Mouse (Mus musculus) embryonic facial prominence, embryonic 11.5 days (tissue): ENCODE data around the gene Tmem259. TPM values are rescaled to one million over a fixed set of nuclear protein-coding genes. Genes with fewer than 3 reads are reported as not detected.

ENCODE experiments used
- ATAC-seq: fragments of 200-750 bp; cut with Nextera tagmentation; replicated peaks from 2 replicates; pipeline ENCODE4 v1.8.0; 2017; ENCODE audit warnings: low read depth; ENCODE audit not compliant: insufficient number of reproducible peaks, low FRiP score, low TSS enrichment
- DNase-seq: peaks from one replicate; pipeline ENCODE4 v3.0.0-alpha.2; 2015; ENCODE audit warnings: low spot score
- H3K27ac ChIP-seq: fragments of 300-500 bp; sonication (generic); replicated peaks from 2 replicates; pipeline ENCODE4 v1.5.1; 2014; ENCODE audit warnings: mild to moderate bottlenecking, low read depth, low read length, control low read depth
- H3K27me3 ChIP-seq: fragments of 300-500 bp; sonication (generic); 2 replicates; pipeline ENCODE4 v1.6.1; 2014; ENCODE audit warnings: mild to moderate bottlenecking, low read length, moderate library complexity, mixed read lengths; ENCODE audit not compliant: control insufficient read depth, insufficient read depth
- H3K36me3 ChIP-seq: fragments of 300-500 bp; sonication (generic); replicated peaks from 2 replicates; pipeline ENCODE4 v1.6.1; 2014; ENCODE audit warnings: low read depth, mild to moderate bottlenecking, low read length, moderate library complexity, mixed read lengths; ENCODE audit not compliant: control insufficient read depth, insufficient read depth
- H3K4me1 ChIP-seq: fragments of 300-500 bp; sonication (generic); 2 replicates; pipeline ENCODE4 v1.6.1; 2014; ENCODE audit warnings: low read length, mixed read lengths; ENCODE audit not compliant: control insufficient read depth, insufficient read depth
- H3K4me2 ChIP-seq: fragments of 300-500 bp; sonication (generic); 2 replicates; pipeline ENCODE4 v1.6.1; 2014; ENCODE audit warnings: low read depth, mild to moderate bottlenecking, control low read depth, low read length, moderate library complexity
- H3K4me3 ChIP-seq: fragments of 300-500 bp; sonication (generic); 2 replicates; pipeline ENCODE4 v1.5.1; 2014; ENCODE audit warnings: low read depth, low read length, control low read depth
- H3K9ac ChIP-seq: fragments of 300-500 bp; sonication (generic); replicated peaks from 2 replicates; pipeline ENCODE4 v1.6.1; 2014; ENCODE audit warnings: mild to moderate bottlenecking, control low read depth, low read length
- H3K9me3 ChIP-seq: fragments of 300-500 bp; sonication (generic); replicated peaks from 2 replicates; pipeline ENCODE4 v1.6.1; 2016; ENCODE audit warnings: mild to moderate bottlenecking, low read length, inconsistent platforms, mixed read lengths; ENCODE audit not compliant: control insufficient read depth
- WGBS: fragments of 180-500 bp; shearing (Covaris S2); extraction: QIAGEN DNeasy Blood & Tissue Kit; methylation state at CpG from one replicate; pipeline ENCODE4 v1.1.7; 2014; 5-methylcytosine and 5-hydroxymethylcytosine counted together
- polyA plus RNA-seq: library from polyadenylated mRNA; unstranded; fragments of >200 nt; fragmentation: Nextera tagmentation; extraction: Ambion mirVana; gene quantifications from 2 replicates; pipeline ENCODE4 v1.2.1, GENCODE M21; 2014

Tmem259 gene
- polyA plus RNA-seq, 1 experiment from 2014 or later, result 13.4 TPM

DNA sequence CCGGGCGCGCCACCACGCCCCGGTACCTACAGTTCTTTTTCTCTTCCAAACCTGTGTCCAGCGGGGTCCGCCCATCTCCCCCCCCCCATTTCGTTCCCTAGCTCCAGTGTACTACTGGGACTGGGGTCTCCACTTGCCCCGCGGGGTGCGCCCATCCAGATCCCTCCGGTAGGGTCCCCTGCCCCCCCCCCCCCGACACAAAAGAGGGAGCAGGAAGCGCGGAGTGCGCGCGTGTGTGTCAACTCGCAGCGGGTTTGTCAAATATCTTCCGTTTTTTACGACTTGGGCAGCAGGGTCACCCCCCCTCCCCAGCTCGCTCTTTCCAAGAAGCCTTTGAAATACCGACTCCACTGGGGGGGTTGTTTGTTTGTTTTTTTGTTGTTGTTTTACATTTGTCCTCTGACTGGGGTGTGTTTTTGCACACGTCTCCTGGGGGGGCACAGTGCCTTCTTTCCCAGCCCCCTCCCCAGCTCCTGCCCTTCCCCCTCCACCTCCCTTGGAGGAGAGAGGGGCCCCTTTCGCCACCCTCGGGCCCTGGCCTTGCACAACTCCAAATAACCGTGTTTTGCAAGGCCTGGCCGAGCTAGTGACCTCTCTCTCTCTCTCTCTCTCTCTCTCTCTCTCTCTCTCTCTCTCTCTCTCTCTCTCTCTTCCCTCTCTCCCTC, 56.0 kb downstream of the Tmem259 start:
- under 1% methylated on average over 24 of the region's 29 CpGs for WGBS
- DNase-seq (peak; percentile 61), ATAC-seq (no peak)
- Histone ChIP-seq H3K27ac (peak overlapping the region; percentile 84), H3K27me3 (peaks cover 2% of the 10 kb centered on the region; the same call in 1 of the 2 replicates), H3K9me3 (no peaks in the 10 kb centered on the region), H3K4me1 (peaks cover 18% of the 10 kb centered on the region; the same call in 1 of the 2 replicates), H3K4me2 (peak overlapping the region; percentile 68), H3K36me3 (no peaks in the 10 kb centered on the region; the same call in 1 of the 2 replicates), H3K9ac (peak overlapping the region; percentile 84), H3K4me3 (peak overlapping the region; percentile 72)

DNA sequence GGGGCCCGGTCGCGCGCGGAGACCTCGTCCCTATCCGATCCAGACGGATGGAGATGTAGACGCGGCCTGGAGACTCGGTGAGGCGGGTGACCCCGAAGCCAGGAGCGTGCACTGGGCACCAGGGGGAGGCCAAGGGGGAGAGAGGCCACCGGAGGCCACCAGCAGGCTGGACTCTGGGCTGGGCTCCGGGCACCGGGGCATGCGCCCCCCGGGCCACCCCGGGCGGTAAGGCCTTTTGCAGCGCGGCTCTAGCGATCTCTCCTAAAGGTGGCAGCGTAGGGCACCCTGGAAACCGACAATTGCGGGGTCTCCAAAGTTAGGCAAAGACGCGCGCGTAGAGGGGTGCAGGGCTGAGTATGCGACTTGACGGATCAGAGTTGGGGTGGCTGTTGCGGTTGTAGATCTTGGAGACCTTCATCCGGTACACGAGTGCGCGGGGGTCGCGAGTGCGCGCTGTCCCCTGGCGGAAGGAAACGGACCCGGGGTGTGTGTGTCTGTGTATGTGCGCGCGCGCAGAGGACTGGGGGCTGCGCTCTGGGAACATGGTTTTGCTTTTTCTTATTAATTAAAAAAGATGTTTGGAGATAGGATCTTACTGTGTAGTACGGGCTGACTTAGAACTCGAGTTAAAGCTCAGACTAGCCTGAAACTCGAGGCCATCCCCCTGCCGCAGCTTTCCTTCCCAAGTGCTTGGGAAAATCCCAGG, 56.7 kb downstream of the Tmem259 start:
- peak; percentile 40 for ATAC-seq

DNA sequence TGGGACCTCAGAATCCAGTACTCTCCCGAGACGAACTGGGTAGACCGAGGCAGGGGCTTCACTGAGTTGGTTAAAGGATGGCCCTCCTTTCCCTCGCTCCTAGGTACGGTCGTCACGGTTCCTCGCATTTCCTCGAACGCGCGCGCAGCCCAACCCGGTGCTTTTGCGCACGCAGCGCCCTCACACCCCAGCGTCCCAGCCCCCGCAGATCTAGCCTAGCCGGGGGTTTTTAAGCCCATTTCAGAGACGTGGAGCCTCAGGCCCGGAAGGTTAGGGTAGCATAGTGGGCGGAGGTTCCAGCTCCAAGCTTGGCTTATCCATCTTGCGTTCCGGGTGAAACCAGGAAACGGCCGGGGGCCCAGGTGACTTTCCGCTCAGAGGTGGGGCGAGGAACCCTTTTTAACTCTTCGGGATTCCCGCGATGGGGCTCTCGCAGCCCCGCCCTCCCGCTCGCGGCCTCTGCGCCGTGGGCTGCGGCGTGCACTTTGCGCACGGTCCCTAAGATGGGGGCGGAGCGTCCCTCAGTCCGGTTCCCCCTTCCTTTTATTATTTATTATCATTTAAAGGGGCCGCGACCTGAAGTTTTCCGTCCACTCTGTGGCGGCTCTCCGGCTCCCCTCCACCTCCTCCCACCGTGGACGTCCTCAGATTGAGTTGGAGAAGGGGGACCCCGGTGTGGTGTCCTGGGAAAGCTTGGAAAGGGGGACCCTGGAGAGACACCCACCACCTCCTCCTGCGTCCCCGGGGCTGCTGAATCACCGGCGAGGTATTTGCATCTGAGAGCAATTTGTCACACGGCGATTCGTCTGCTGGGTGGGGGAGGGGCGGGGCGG, 57.4 kb downstream of the Tmem259 start, which contains the start of gene Arid3a:
Gene Arid3a (plus strand): TSS at position 553 of the 833 bp plus-strand sequence.
- no peaks in the 10 kb centered on the region; the same call in 1 of the 2 replicates for H3K36me3 ChIP-seq
- H3K27ac ChIP-seq, result peak within 1 kb of the TSS; percentile 84
- H3K9me3 ChIP-seq, result no peaks in the 10 kb centered on the region
- under 1% methylated on average over 63 of the region's 63 CpGs for WGBS
- peaks cover 17% of the 10 kb centered on the region for H3K27me3 ChIP-seq
- ATAC-seq (peak; percentile 54), DNase-seq (peak; percentile 96)
- H3K4me2 ChIP-seq, result peak within 1 kb of the TSS; percentile 74
- H3K4me3 ChIP-seq, result peak within 1 kb of the TSS; percentile 72
- peak within 1 kb of the TSS; percentile 84 for H3K9ac ChIP-seq
- H3K4me1 ChIP-seq, result peaks cover 7% of the 10 kb centered on the region; the same call in 1 of the 2 replicates

More for the DNA sequence above, 56.7 kb downstream of the Tmem259 start:
- Histone ChIP-seq H3K4me2 (peak overlapping the region; percentile 68), H3K9me3 (no peaks in the 10 kb centered on the region), H3K36me3 (no peaks in the 10 kb centered on the region; the same call in 1 of the 2 replicates), H3K27me3 (peaks cover 9% of the 10 kb centered on the region), H3K9ac (peak overlapping the region; percentile 84), H3K4me1 (peaks cover 13% of the 10 kb centered on the region; the same call in 1 of the 2 replicates), H3K27ac (peak overlapping the region; percentile 84), H3K4me3 (peak overlapping the region; percentile 72)
- DNase-seq, result peak; percentile 73
- under 1% methylated on average over 54 of the region's 54 CpGs for WGBS

DNA sequence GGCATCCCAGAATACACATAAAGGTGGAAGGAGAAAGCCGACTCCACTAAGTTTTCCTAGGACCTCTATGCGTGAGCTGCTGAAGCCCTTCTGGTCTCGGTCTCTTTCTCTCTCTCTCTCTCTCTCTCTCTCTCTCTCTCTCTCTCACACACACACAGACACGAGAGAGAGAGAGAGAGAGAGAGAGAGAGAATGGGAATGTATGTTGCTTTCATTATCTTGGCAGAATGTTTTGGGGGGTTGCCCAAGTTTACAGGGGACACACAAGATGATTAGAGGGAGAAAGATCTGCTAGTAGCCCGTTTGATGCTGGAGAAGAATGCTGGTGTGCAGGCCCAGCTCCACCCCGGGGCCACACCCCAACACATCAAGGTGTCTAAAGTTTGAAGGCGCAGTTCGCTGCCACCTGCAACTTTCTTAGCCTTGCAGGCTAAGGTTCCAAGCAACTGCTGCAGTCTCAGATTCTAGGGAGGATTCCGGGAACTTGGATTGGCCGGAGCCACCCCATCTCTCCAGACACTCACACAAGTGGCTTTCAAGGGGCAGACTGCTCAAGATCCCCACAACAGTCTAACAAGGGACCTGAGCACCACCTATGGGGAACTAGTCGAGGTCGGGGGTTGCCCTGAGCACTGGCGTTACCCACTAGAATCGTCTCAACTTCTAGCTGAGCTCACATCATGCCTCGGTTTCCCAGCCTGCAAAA, 58.2 kb downstream of the Tmem259 start:
- H3K9ac ChIP-seq, result peak overlapping the region; percentile 84; the same call in 1 of the 2 replicates
- 12% methylated on average over 15 of the region's 15 CpGs for WGBS
- no peaks in the 10 kb centered on the region for H3K9me3 ChIP-seq
- ATAC-seq, result no peak
- H3K36me3 ChIP-seq, result no peaks in the 10 kb centered on the region; the same call in 1 of the 2 replicates
- peak overlapping the region; percentile 72 for H3K4me3 ChIP-seq
- peak overlapping the region; percentile 74 for H3K4me2 ChIP-seq
- no peak for DNase-seq
- 0 out of 2 replicates have a peak overlapping the region, but pooled peaks have one; percentile 84 for H3K27ac ChIP-seq
- H3K27me3 ChIP-seq, result peaks cover 25% of the 10 kb centered on the region
- peaks cover 7% of the 10 kb centered on the region; the same call in 1 of the 2 replicates for H3K4me1 ChIP-seq

DNA sequence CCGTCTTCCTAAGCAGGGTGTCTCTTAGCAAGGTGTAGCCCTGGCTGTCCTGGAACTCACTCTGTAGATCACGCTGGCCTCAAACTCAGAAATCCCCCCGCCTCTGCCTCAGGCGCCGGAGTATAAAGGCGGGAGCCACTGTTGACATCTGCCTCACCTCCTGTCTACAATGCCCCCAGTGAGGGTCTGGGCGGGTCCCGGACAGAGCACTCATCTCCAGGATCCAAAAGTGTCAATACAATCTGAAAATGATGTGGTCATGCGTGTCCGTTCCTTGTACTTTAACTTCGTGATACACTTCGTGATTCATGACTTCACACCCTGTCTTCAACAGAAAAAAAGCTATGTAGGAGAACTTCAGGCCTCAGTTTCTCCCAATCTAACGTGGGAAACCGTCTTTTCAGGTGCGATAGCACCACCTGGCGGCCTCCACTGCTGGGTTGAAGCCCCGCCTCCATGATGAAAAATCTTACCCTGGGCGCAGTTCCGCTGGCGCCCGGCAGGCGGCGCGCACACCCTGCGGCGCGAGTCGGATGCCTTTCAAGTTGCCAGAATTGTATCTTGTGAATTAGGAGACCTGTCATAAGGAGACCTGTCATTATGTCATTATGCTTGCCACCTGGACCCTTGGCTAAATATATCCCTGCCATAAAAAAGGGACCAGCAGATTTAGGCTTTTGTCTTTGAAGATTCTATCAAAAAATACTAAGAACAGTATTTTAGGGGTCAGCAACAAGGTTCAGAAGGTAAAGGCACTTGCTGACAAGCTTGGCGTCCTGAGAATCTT, 58.9 kb downstream of the Tmem259 start:
- Histone ChIP-seq H3K36me3 (no peaks in the 10 kb centered on the region), H3K9me3 (no peaks in the 10 kb centered on the region), H3K27me3 (peaks cover 32% of the 10 kb centered on the region), H3K4me1 (peaks cover 7% of the 10 kb centered on the region; the same call in 1 of the 2 replicates), H3K27ac (no peak overlapping the region), H3K4me3 (no peak overlapping the region), H3K9ac (no peak overlapping the region), H3K4me2 (peak overlapping the region; percentile 20; the same call in 1 of the 2 replicates)
- WGBS, result 14% methylated on average over 29 of the region's 29 CpGs
- ATAC-seq, result no peak
- peak; percentile 90 for DNase-seq
